Mouse (Mus musculus) brain, embryonic 14.5 days (tissue): ENCODE results near the gene Rnf145.

ENCODE experiments used
- CTCF ChIP-seq: fragments of 200-500 bp; IDR thresholded peaks from 2 replicates; pipeline ENCODE4 v1.5.1; 2012; ENCODE audit warnings: inconsistent platforms, mild to moderate bottlenecking, moderate library complexity, borderline replicate concordance; ENCODE audit not compliant: insufficient read depth, insufficient read length; ENCODE audit errors: extremely low read depth
- POLR2A ChIP-seq: fragments of 200-500 bp; IDR thresholded peaks from 2 replicates; pipeline ENCODE4 v1.6.1; 2012; ENCODE audit warnings: mild to moderate bottlenecking, inconsistent platforms, borderline replicate concordance; ENCODE audit not compliant: poor library complexity, insufficient read depth, insufficient read length, severe bottlenecking; ENCODE audit errors: extremely low read depth

DNA sequence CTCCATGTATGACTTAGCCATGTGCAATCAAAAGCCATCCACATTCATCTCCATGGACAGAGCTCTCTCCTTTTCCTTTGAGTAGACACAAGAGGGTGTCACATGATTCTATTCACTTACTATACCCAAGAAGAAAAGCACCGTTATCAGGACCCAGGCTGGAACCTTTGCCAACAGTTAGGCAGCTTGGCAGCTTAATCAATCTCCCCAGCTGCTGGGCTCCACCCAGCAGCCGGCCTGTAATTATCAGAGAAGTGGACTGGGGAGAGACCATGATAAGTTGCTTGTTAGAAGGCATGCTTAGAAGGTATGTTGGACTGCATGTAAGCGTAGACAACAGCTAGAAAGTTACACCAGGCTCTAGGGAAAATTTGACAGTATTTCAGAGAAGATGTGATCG is 9.9 kb upstream of the Rnf145 start:
- TF ChIP-seq CTCF (no peak), POLR2A (no peak)
